Mouse (Mus musculus) megakaryocyte-erythroid progenitor cell, adult 5-6 weeks (primary cell): ENCODE measurements around the gene Pdlim1. TPM values are rescaled to one million over a fixed set of nuclear protein-coding genes. Genes with fewer than 3 reads are reported as not detected.

ENCODE experiments used
- ATAC-seq: replicated peaks from 2 replicates; pipeline ENCODE4 v1.8.0; 2016; ENCODE audit warnings: mild to moderate bottlenecking, inconsistent platforms; ENCODE audit not compliant: severe bottlenecking, poor library complexity, low FRiP score, low TSS enrichment
- total RNA-seq, 2 experiments: library from RNA; stranded (forward) in 1 of 2; stranded (reverse) in 1 of 2; fragments of 200-1000, 215-1000 nt in 1 of 2; fragments of >200 nt in 1 of 2; fragmentation: Nextera tagmentation in 1 of 2; gene quantifications; 2 replicates each; pipeline ENCODE4 v1.2.3; 2014 to 2017

The Pdlim1 gene
- total RNA-seq, 2 experiments from 2014 or later = 106 to 179 TPM

DNA sequence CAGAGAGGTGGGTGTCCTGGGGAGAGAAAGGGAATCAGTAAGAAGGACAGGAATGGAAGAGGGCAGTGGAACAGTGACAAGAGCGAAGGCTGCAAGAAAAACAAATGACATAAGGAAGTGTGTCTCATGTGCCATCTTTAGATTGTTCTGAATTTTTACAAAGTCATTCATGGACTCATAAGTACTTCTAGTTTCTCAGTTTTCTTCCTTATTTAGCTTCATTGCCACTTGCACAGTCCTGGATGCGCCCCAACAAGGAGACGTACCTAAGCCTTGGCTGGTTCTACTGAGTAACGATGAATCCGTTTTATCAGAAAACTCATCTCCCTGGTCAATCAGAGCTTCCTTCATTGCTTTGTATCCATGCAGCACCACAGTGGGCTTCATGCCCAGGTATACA lies 88.0 kb downstream of the Pdlim1 start:
- ATAC-seq = no peak

- no peak for ATAC-seq
These were observed 93.3 kb downstream of the Pdlim1 start for GRCm38 (mm10) chr19:40178311-40178710.

Other genes with a start within 250 kb of the Pdlim1 start
- gene Cyp2c54, start 198.0 kb downstream of the Pdlim1 start, total RNA-seq (2014; fragmentation: Nextera tagmentation) = not detected in 2 replicates
- not detected in 2 replicates for gene Cyp2c54, start 198.0 kb downstream of the Pdlim1 start, total RNA-seq (2017)
- gene Cyp2c50, start 182.2 kb downstream of the Pdlim1 start, total RNA-seq (2014; fragmentation: Nextera tagmentation) = not detected in 2 replicates
- gene Cyp2c50, start 182.2 kb downstream of the Pdlim1 start, total RNA-seq (2017) = not detected in 2 replicates
- not detected in 2 replicates for gene Cyp2c70, start 84.5 kb downstream of the Pdlim1 start, total RNA-seq (2014; fragmentation: Nextera tagmentation)
- gene Cyp2c70, start 84.5 kb downstream of the Pdlim1 start, total RNA-seq (2017) = not detected in 2 replicates
- gene Sorbs1, start 241.9 kb upstream of the Pdlim1 start, total RNA-seq (2014; fragmentation: Nextera tagmentation) = 13.9 and 33.6 TPM in 2 replicates
- 12.3 and 30.4 TPM in 2 replicates for gene Sorbs1, start 241.9 kb upstream of the Pdlim1 start, total RNA-seq (2017)